Mouse (Mus musculus): ENCODE measurements around the gene Dnm3. TPM values are rescaled to one million over a fixed set of nuclear protein-coding genes. Genes with fewer than 3 reads are reported as not detected.

Gene Dnm3
- polyA plus RNA-seq, 1 experiment: not detected

GRCm38 (mm10) chr1:162253971-162254641, 223.7 kb downstream of the Dnm3 start:
- no peaks in the 10 kb centered on the region for H3K4me1 ChIP-seq (ENCODE audit: control insufficient read depth, insufficient read depth, low read length)
- no peak overlapping the region for H3K27ac ChIP-seq (ENCODE audit: insufficient read depth, low read depth, low read length)
- H3K4me3 ChIP-seq (ENCODE audit: insufficient read depth, low read depth, low read length): no peak overlapping the region
- 86% methylated on average over 8 of the region's 8 CpGs for WGBS
- TF ChIP-seq CTCF (IDR thresholded peaks at IDR 0.05; ENCODE audit: insufficient read depth, low read depth, low read length): no peak
- no peak for TF ChIP-seq POLR2A (IDR thresholded peaks at IDR 0.05; ENCODE audit: insufficient read depth, low read depth, low read length)

- Histone ChIP-seq H3K4me1 (ENCODE audit: control insufficient read depth, insufficient read depth, low read length) (no peaks in the 10 kb centered on the region), H3K27ac (ENCODE audit: insufficient read depth, low read depth, low read length) (no peak overlapping the region), H3K4me3 (ENCODE audit: insufficient read depth, low read depth, low read length) (no peak overlapping the region)
- 68% methylated on average over 2 of the region's 2 CpGs for WGBS
- TF ChIP-seq CTCF (IDR thresholded peaks at IDR 0.05; ENCODE audit: insufficient read depth, low read depth, low read length) (no peak), POLR2A (IDR thresholded peaks at IDR 0.05; ENCODE audit: insufficient read depth, low read depth, low read length) (no peak)
Observed at GRCm38 (mm10) chr1:162252869-162253268, 225.0 kb downstream of the Dnm3 start.

GRCm38 (mm10) chr1:162247216-162247615, 230.6 kb downstream of the Dnm3 start:
- Histone ChIP-seq H3K4me3 (ENCODE audit: insufficient read depth, low read depth, low read length) (no peak overlapping the region), H3K4me1 (ENCODE audit: control insufficient read depth, insufficient read depth, low read length) (no peaks in the 10 kb centered on the region), H3K27ac (ENCODE audit: insufficient read depth, low read depth, low read length) (no peak overlapping the region)
- 92% methylated on average over 5 of the region's 5 CpGs for whole genome bisulfite sequencing
- no peak for TF ChIP-seq CTCF (IDR thresholded peaks at IDR 0.05; ENCODE audit: insufficient read depth, low read depth, low read length)
- TF ChIP-seq POLR2A (IDR thresholded peaks at IDR 0.05; ENCODE audit: insufficient read depth, low read depth, low read length): no peak

- WGBS: 95% methylated on average over 2 of the region's 2 CpGs
- Histone ChIP-seq H3K4me1 (ENCODE audit: control insufficient read depth, insufficient read depth, low read length) (no peaks in the 10 kb centered on the region), H3K27ac (ENCODE audit: insufficient read depth, low read depth, low read length) (no peak overlapping the region), H3K4me3 (ENCODE audit: insufficient read depth, low read depth, low read length) (no peak overlapping the region)
- TF ChIP-seq POLR2A (IDR thresholded peaks at IDR 0.05; ENCODE audit: insufficient read depth, low read depth, low read length) (no peak), CTCF (IDR thresholded peaks at IDR 0.05; ENCODE audit: insufficient read depth, low read depth, low read length) (no peak)
Observed at GRCm38 (mm10) chr1:162243651-162243990, 234.2 kb downstream of the Dnm3 start.

GRCm38 (mm10) chr1:162242980-162243650, 234.7 kb downstream of the Dnm3 start:
- Histone ChIP-seq H3K4me1 (ENCODE audit: control insufficient read depth, insufficient read depth, low read length) (no peaks in the 10 kb centered on the region), H3K27ac (ENCODE audit: insufficient read depth, low read depth, low read length) (no peak overlapping the region), H3K4me3 (ENCODE audit: insufficient read depth, low read depth, low read length) (no peak overlapping the region)
- TF ChIP-seq CTCF (IDR thresholded peaks at IDR 0.05; ENCODE audit: insufficient read depth, low read depth, low read length) (no peak), POLR2A (IDR thresholded peaks at IDR 0.05; ENCODE audit: insufficient read depth, low read depth, low read length) (no peak)
- 83% methylated on average over 7 of the region's 7 CpGs for WGBS

GRCm38 (mm10) chr1:162240720-162241119, 237.1 kb downstream of the Dnm3 start:
- H3K27ac ChIP-seq (ENCODE audit: insufficient read depth, low read depth, low read length): no peak overlapping the region
- no peaks in the 10 kb centered on the region for H3K4me1 ChIP-seq (ENCODE audit: control insufficient read depth, insufficient read depth, low read length)
- H3K4me3 ChIP-seq (ENCODE audit: insufficient read depth, low read depth, low read length): no peak overlapping the region
- no peak for TF ChIP-seq POLR2A (IDR thresholded peaks at IDR 0.05; ENCODE audit: insufficient read depth, low read depth, low read length)
- no peak for TF ChIP-seq CTCF (IDR thresholded peaks at IDR 0.05; ENCODE audit: insufficient read depth, low read depth, low read length)
- 90% methylated on average over 4 of the region's 4 CpGs for WGBS

- H3K4me3 ChIP-seq (ENCODE audit: insufficient read depth, low read depth, low read length): no peak overlapping the region
- H3K4me1 ChIP-seq (ENCODE audit: control insufficient read depth, insufficient read depth, low read length): no peaks in the 10 kb centered on the region
- TF ChIP-seq POLR2A (IDR thresholded peaks at IDR 0.05; ENCODE audit: insufficient read depth, low read depth, low read length): no peak
- TF ChIP-seq CTCF (IDR thresholded peaks at IDR 0.05; ENCODE audit: insufficient read depth, low read depth, low read length): no peak
- WGBS: 66% methylated on average over 3 of the region's 3 CpGs
- H3K27ac ChIP-seq (ENCODE audit: insufficient read depth, low read depth, low read length): no peak overlapping the region
Observed at GRCm38 (mm10) chr1:162238646-162239045, 239.2 kb downstream of the Dnm3 start.

- no peak for TF ChIP-seq POLR2A (IDR thresholded peaks at IDR 0.05; ENCODE audit: insufficient read depth, low read depth, low read length)
- no peak for TF ChIP-seq CTCF (IDR thresholded peaks at IDR 0.05; ENCODE audit: insufficient read depth, low read depth, low read length)
- Histone ChIP-seq H3K27ac (ENCODE audit: insufficient read depth, low read depth, low read length) (no peak overlapping the region), H3K4me1 (ENCODE audit: control insufficient read depth, insufficient read depth, low read length) (no peaks in the 10 kb centered on the region), H3K4me3 (ENCODE audit: insufficient read depth, low read depth, low read length) (no peak overlapping the region)
- 84% methylated on average over 7 of the region's 7 CpGs for WGBS
Observed at GRCm38 (mm10) chr1:162236624-162237159, 241.1 kb downstream of the Dnm3 start.

GRCm38 (mm10) chr1:162225621-162226147, 252.2 kb downstream of the Dnm3 start:
- TF ChIP-seq POLR2A (IDR thresholded peaks at IDR 0.05; ENCODE audit: insufficient read depth, low read depth, low read length) (no peak), CTCF (IDR thresholded peaks at IDR 0.05; ENCODE audit: insufficient read depth, low read depth, low read length) (no peak)
- no peaks in the 10 kb centered on the region for H3K4me1 ChIP-seq (ENCODE audit: control insufficient read depth, insufficient read depth, low read length)
- no peak overlapping the region for H3K27ac ChIP-seq (ENCODE audit: insufficient read depth, low read depth, low read length)
- H3K4me3 ChIP-seq (ENCODE audit: insufficient read depth, low read depth, low read length): no peak overlapping the region
- WGBS: 88% methylated on average over 7 of the region's 7 CpGs

Measured in olfactory bulb, adult 2 months (tissue).